Mouse (Mus musculus) kidney, embryonic 16.5 days (tissue): Measurements from ENCODE around the gene H1foo. TPM values are rescaled to one million over a fixed set of nuclear protein-coding genes. Genes with fewer than 3 reads are reported as not detected.

Experiments
- ATAC-seq: fragments of 200-750 bp; cut with Nextera tagmentation; 2 replicates; pipeline ENCODE4 v1.8.0; 2017; ENCODE audit warnings: moderate TSS enrichment; ENCODE audit not compliant: low FRiP score, low TSS enrichment
- H3K27ac ChIP-seq: fragments of 300-500 bp; sonication (generic); 2 replicates; pipeline ENCODE4 v1.5.1; 2014; ENCODE audit warnings: low read length
- H3K27me3 ChIP-seq: fragments of 300-500 bp; sonication (generic); 2 replicates; pipeline ENCODE4 v1.6.1; 2014; ENCODE audit warnings: low read length, control low read depth, mixed read lengths; ENCODE audit not compliant: insufficient read depth
- H3K36me3 ChIP-seq: fragments of 300-500 bp; sonication (generic); 2 replicates; pipeline ENCODE4 v1.6.1; 2014; ENCODE audit warnings: low read length, control low read depth, mixed read lengths; ENCODE audit not compliant: insufficient read depth
- H3K4me1 ChIP-seq: fragments of 300-500 bp; sonication (generic); 2 replicates; pipeline ENCODE4 v1.6.1; 2014; ENCODE audit warnings: low read length, control low read depth, mixed read lengths; ENCODE audit not compliant: insufficient read depth
- H3K4me2 ChIP-seq: fragments of 300-500 bp; sonication (generic); replicated peaks from 2 replicates; pipeline ENCODE4 v1.6.1; 2014; ENCODE audit warnings: low read depth, low read length
- H3K4me3 ChIP-seq: fragments of 300-500 bp; sonication (generic); 2 replicates; pipeline ENCODE4 v1.5.1; 2014; ENCODE audit warnings: mild to moderate bottlenecking, low read length
- H3K9ac ChIP-seq: fragments of 300-500 bp; sonication (generic); replicated peaks from 2 replicates; pipeline ENCODE4 v1.6.1; 2014; ENCODE audit warnings: low read length
- H3K9me3 ChIP-seq: fragments of 300-500 bp; sonication (generic); 2 replicates; pipeline ENCODE4 v1.6.1; 2016; ENCODE audit warnings: low read length, control low read depth
- WGBS: fragments of 180-500 bp; shearing (Covaris S2); extraction: QIAGEN DNeasy Blood & Tissue Kit; methylation state at CpG from one replicate; pipeline ENCODE4 v1.1.7; 2014; 5-methylcytosine and 5-hydroxymethylcytosine counted together
- polyA plus RNA-seq: library from polyadenylated mRNA; unstranded; fragments of >200 nt; fragmentation: Nextera tagmentation; extraction: Ambion mirVana; gene quantifications from 2 replicates; pipeline ENCODE4 v1.2.1, GENCODE M21; 2015

H1foo gene
- polyA plus RNA-seq, 1 experiment from 2014 or later: not detected

- no peak overlapping the region for H3K9ac ChIP-seq
- H3K9me3 ChIP-seq: no peaks in the 10 kb centered on the region
- no peak overlapping the region for H3K27ac ChIP-seq
- H3K4me1 ChIP-seq: peaks cover 7% of the 10 kb centered on the region
- WGBS: 79% methylated on average over 1 of the region's 1 CpGs
- ATAC-seq: no peak
- no peak overlapping the region for H3K4me2 ChIP-seq
- H3K27me3 ChIP-seq: no peaks in the 10 kb centered on the region
- no peak overlapping the region for H3K4me3 ChIP-seq
- H3K36me3 ChIP-seq: 0 out of 2 replicates have a peak, but pooled peaks cover 3% of the 10 kb centered on the region
Observed at GRCm38 (mm10) chr6:115940603-115941002, 4.1 kb upstream of the H1foo start.

GRCm38 (mm10) chr6:115941128-115941527 lies 3.6 kb upstream of the H1foo start:
- H3K27me3 ChIP-seq: no peaks in the 10 kb centered on the region
- no peak overlapping the region for H3K9ac ChIP-seq
- peaks cover 7% of the 10 kb centered on the region for H3K4me1 ChIP-seq
- no peak overlapping the region for H3K4me2 ChIP-seq
- no peak overlapping the region for H3K27ac ChIP-seq
- H3K9me3 ChIP-seq: no peaks in the 10 kb centered on the region
- ATAC-seq: no peak
- WGBS: 8% methylated on average over 5 of the region's 12 CpGs
- 0 out of 2 replicates have a peak, but pooled peaks cover 3% of the 10 kb centered on the region for H3K36me3 ChIP-seq
- no peak overlapping the region for H3K4me3 ChIP-seq

- Histone ChIP-seq H3K27me3 (no peaks in the 10 kb centered on the region), H3K27ac (no peak overlapping the region), H3K4me3 (no peak overlapping the region), H3K9me3 (no peaks in the 10 kb centered on the region), H3K4me2 (no peak overlapping the region), H3K9ac (no peak overlapping the region), H3K36me3 (no peaks in the 10 kb centered on the region), H3K4me1 (peaks cover 7% of the 10 kb centered on the region)
- no peak for ATAC-seq
- 65% methylated on average over 9 of the region's 9 CpGs for WGBS
Observed at GRCm38 (mm10) chr6:115943498-115944427, 975 bp upstream of the H1foo start.

GRCm38 (mm10) chr6:115945633-115946032 lies 895 bp downstream of the H1foo start:
- Histone ChIP-seq H3K36me3 (no peaks in the 10 kb centered on the region), H3K27ac (no peak overlapping the region)
- 80% methylated on average over 8 of the region's 8 CpGs for WGBS

GRCm38 (mm10) chr6:115946389-115946788 lies 1.7 kb downstream of the H1foo start:
- ATAC-seq: no peak
- 65% methylated on average over 6 of the region's 6 CpGs for WGBS
- no peak overlapping the region for H3K4me2 ChIP-seq
- H3K36me3 ChIP-seq: no peaks in the 10 kb centered on the region
- H3K27me3 ChIP-seq: no peaks in the 10 kb centered on the region
- H3K4me1 ChIP-seq: peaks cover 2% of the 10 kb centered on the region; the same call in 1 of the 2 replicates
- no peaks in the 10 kb centered on the region for H3K9me3 ChIP-seq
- H3K4me3 ChIP-seq: no peak overlapping the region
- no peak overlapping the region for H3K27ac ChIP-seq
- no peak overlapping the region for H3K9ac ChIP-seq

More at GRCm38 (mm10) chr6:115945633-115946032, 895 bp downstream of the H1foo start:
- Histone ChIP-seq H3K4me2 (no peak overlapping the region), H3K9me3 (no peaks in the 10 kb centered on the region), H3K27me3 (no peaks in the 10 kb centered on the region), H3K9ac (no peak overlapping the region), H3K4me3 (no peak overlapping the region), H3K4me1 (peaks cover 7% of the 10 kb centered on the region)
- ATAC-seq: no peak

- peaks cover 20% of the 10 kb centered on the region for H3K36me3 ChIP-seq
- H3K9me3 ChIP-seq: no peaks in the 10 kb centered on the region
- peaks cover 23% of the 10 kb centered on the region for H3K4me1 ChIP-seq
- no peak for ATAC-seq
- 81% methylated on average over 9 of the region's 9 CpGs for WGBS
- no peaks in the 10 kb centered on the region for H3K27me3 ChIP-seq
- H3K4me3 ChIP-seq: no peak overlapping the region
- no peak overlapping the region; the same call in 1 of the 2 replicates for H3K27ac ChIP-seq
- H3K9ac ChIP-seq: no peak overlapping the region
- H3K4me2 ChIP-seq: no peak overlapping the region
Observed at GRCm38 (mm10) chr6:115954506-115955074, 9.9 kb downstream of the H1foo start.

- H3K27ac ChIP-seq: no peak overlapping the region
- no peak overlapping the region for H3K9ac ChIP-seq
- H3K4me3 ChIP-seq: no peak overlapping the region
- WGBS: 85% methylated on average over 4 of the region's 4 CpGs
- H3K9me3 ChIP-seq: no peaks in the 10 kb centered on the region
- no peak overlapping the region for H3K4me2 ChIP-seq
- peaks cover 23% of the 10 kb centered on the region for H3K4me1 ChIP-seq
- ATAC-seq: no peak
- H3K36me3 ChIP-seq: peaks cover 26% of the 10 kb centered on the region
- H3K27me3 ChIP-seq: no peaks in the 10 kb centered on the region
Observed at GRCm38 (mm10) chr6:115955169-115955568, 10.4 kb downstream of the H1foo start.

- Histone ChIP-seq H3K4me1 (peaks cover 23% of the 10 kb centered on the region), H3K27me3 (no peaks in the 10 kb centered on the region), H3K36me3 (peaks cover 31% of the 10 kb centered on the region), H3K4me2 (no peak overlapping the region), H3K9me3 (no peaks in the 10 kb centered on the region), H3K4me3 (no peak overlapping the region), H3K27ac (no peak overlapping the region), H3K9ac (no peak overlapping the region)
- WGBS: 73% methylated on average over 11 of the region's 11 CpGs
- no peak for ATAC-seq
Observed at GRCm38 (mm10) chr6:115955664-115956063, 10.9 kb downstream of the H1foo start.

GRCm38 (mm10) chr6:115956418-115956921 lies 11.7 kb downstream of the H1foo start:
- Histone ChIP-seq H3K9me3 (no peaks in the 10 kb centered on the region), H3K27ac (no peak overlapping the region; the same call in 1 of the 2 replicates), H3K4me2 (no peak overlapping the region), H3K4me1 (peaks cover 23% of the 10 kb centered on the region), H3K4me3 (no peak overlapping the region), H3K27me3 (no peaks in the 10 kb centered on the region), H3K9ac (no peak overlapping the region), H3K36me3 (peaks cover 37% of the 10 kb centered on the region)
- no peak for ATAC-seq
- 76% methylated on average over 13 of the region's 13 CpGs for WGBS
